Mouse (Mus musculus): ENCODE measurements around the gene Olfr963.

- no peak for TF ChIP-seq CTCF (IDR thresholded peaks at IDR 0.05; ENCODE audit: extremely low read depth, insufficient read depth, insufficient read length, insufficient replicate concordance)
- TF ChIP-seq POLR2A (IDR thresholded peaks at IDR 0.05; ENCODE audit: low read depth, low read length), result no peak
Observed at GRCm38 (mm10) chr9:39647382-39647781, 19.6 kb upstream of the Olfr963 start.

All from spleen, adult 2 months (tissue).